Mouse (Mus musculus): ENCODE data around the gene Rpp25. TPM values are rescaled to one million over a fixed set of nuclear protein-coding genes. Genes with fewer than 3 reads are reported as not detected.

The Rpp25 gene
- total RNA-seq, 2 experiments from 2014 or later, result 10.9 to 13.2 TPM

GRCm38 (mm10) chr9:57552139-57552887 is 48.5 kb downstream of the Rpp25 start, which contains the start of gene Mpi:
Gene Mpi, minus strand, starts transcription at chr9:57552763.
- peak; percentile 63 to 67 for DNase-seq (ENCODE audit: extremely low spot score in 1 of 2, low spot score in 1 of 2)

- no peak for DNase-seq (ENCODE audit: extremely low spot score in 1 of 2, low spot score in 1 of 2)
These were observed 49.3 kb downstream of the Rpp25 start for GRCm38 (mm10) chr9:57553119-57553518.

- no peak for DNase-seq (ENCODE audit: extremely low spot score in 1 of 2, low spot score in 1 of 2)
These were observed 50.9 kb downstream of the Rpp25 start for GRCm38 (mm10) chr9:57554753-57555152.

Other genes with a start within 250 kb of the Rpp25 start
- 10 to 100 TPM; 27.1 to 28.9 TPM for gene 1700017B05Rik, start 241.4 kb upstream of the Rpp25 start, total RNA-seq (2021)
- gene Ppcdc, start 63.9 kb upstream of the Rpp25 start, total RNA-seq (2021), result 10 to 100 TPM; 11.5 to 17.4 TPM
- gene Scamp5, start 36.0 kb upstream of the Rpp25 start, total RNA-seq (2021), result 100 to 1,000 TPM; 420 to 434 TPM
- 100 to 1,000 TPM; 389 to 459 TPM for gene Cox5a, start 17.2 kb downstream of the Rpp25 start, total RNA-seq (2021)
- gene Fam219b, start 33.5 kb downstream of the Rpp25 start, total RNA-seq (2021), result 10 to 100 TPM; 21.5 to 22.5 TPM
- 10 to 100 TPM; 69.5 to 76.0 TPM for gene Mpi, start 48.7 kb downstream of the Rpp25 start, total RNA-seq (2021)
- gene Scamp2, start 56.9 kb downstream of the Rpp25 start, total RNA-seq (2021), result 10 to 100 TPM; 26.2 TPM
- 10 to 100 TPM; 18.4 to 31.8 TPM for gene Ulk3, start 85.4 kb downstream of the Rpp25 start, total RNA-seq (2021)
- gene Cplx3, start 102.3 kb downstream of the Rpp25 start, total RNA-seq (2021), result 1 to 10 TPM; 2.7 to 3.0 TPM
- not detected for gene Lman1l, start 116.7 kb downstream of the Rpp25 start, total RNA-seq (2021)
- 10 to 100 TPM; 37.5 to 37.9 TPM for gene Csk, start 149.6 kb downstream of the Rpp25 start, total RNA-seq (2021)
- gene Cyp1a2, start 179.7 kb downstream of the Rpp25 start, total RNA-seq (2021), result not detected
- under 1 TPM; 0.12 to 0.14 TPM for gene Cyp1a1, start 183.9 kb downstream of the Rpp25 start, total RNA-seq (2021)
- gene Edc3, start 204.5 kb downstream of the Rpp25 start, total RNA-seq (2021), result 10 to 100 TPM; 14.0 to 15.2 TPM